Mouse (Mus musculus) liver, embryonic 14.5 days (tissue): Measurements from ENCODE around the gene Ap1g1.

Source experiments
- CTCF ChIP-seq: IDR thresholded peaks from 2 replicates; pipeline ENCODE4 v1.5.1; 2016; ENCODE audit warnings: antibody characterized with exemption, low read depth, control low read depth
- EP300 ChIP-seq: IDR thresholded peaks from 2 replicates; pipeline ENCODE4 v1.6.1; 2016; ENCODE audit warnings: antibody characterized with exemption, low read depth

DNA sequence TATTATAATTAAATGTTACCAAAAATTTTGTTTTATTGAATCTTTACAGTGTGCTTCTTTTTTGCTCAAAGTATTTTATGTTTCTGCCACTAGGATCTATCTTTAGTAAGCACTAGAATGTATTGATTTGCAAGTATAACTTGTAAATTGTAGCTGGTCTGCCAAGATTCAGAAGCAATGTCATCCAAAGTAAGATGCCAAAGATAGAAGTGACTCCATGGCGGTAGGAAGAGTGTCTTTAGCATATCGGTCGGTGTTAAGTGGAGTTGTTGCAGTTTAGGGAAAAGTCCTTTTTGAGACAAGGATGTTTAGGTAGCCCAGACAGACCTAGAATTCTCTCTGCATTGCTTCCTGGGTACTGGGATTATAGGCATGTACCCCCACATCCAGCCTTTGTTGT lies 128.6 kb downstream of the Ap1g1 start:
- TF ChIP-seq CTCF (no peak), EP300 (no peak)
